Mouse (Mus musculus) limb, embryonic 12.5 days (tissue): ENCODE measurements around the gene Apon. TPM values are rescaled to one million over a fixed set of nuclear protein-coding genes. Genes with fewer than 3 reads are reported as not detected.
"Not testable (repeated sequence)": the region's sequence is repeated elsewhere in the genome, so short reads cannot be mapped to it uniquely, and the experiment has no call there.

ENCODE experiments used
- ATAC-seq: fragments of 200-750 bp; cut with Nextera tagmentation; 2 replicates; pipeline ENCODE4 v1.8.0; 2017; ENCODE audit warnings: low read depth, moderate TSS enrichment; ENCODE audit not compliant: insufficient number of reproducible peaks, insufficient read depth, low FRiP score, low TSS enrichment
- H3K27ac ChIP-seq: fragments of 300-500 bp; sonication (generic); 2 replicates; pipeline ENCODE4 v1.5.1; 2016; ENCODE audit warnings: mild to moderate bottlenecking, moderate library complexity
- H3K27me3 ChIP-seq: fragments of 300-500 bp; sonication (generic); 2 replicates; pipeline ENCODE4 v1.6.1; 2016; ENCODE audit warnings: mild to moderate bottlenecking, moderate library complexity
- H3K36me3 ChIP-seq: fragments of 300-500 bp; sonication (generic); 2 replicates; pipeline ENCODE4 v1.6.1; 2016; ENCODE audit warnings: mild to moderate bottlenecking, moderate library complexity
- H3K4me1 ChIP-seq: fragments of 300-500 bp; sonication (generic); replicated peaks from 2 replicates; pipeline ENCODE4 v1.6.1; 2016
- H3K4me2 ChIP-seq: fragments of 300-500 bp; sonication (generic); 2 replicates; pipeline ENCODE4 v1.6.1; 2016; ENCODE audit warnings: mild to moderate bottlenecking, moderate library complexity
- H3K4me3 ChIP-seq: fragments of 300-500 bp; sonication (generic); replicated peaks from 2 replicates; pipeline ENCODE4 v1.5.1; 2016; ENCODE audit warnings: mild to moderate bottlenecking
- H3K9ac ChIP-seq: fragments of 300-500 bp; sonication (generic); replicated peaks from 2 replicates; pipeline ENCODE4 v1.6.1; 2016; ENCODE audit warnings: mild to moderate bottlenecking, moderate library complexity
- H3K9me3 ChIP-seq: fragments of 300-500 bp; sonication (generic); 2 replicates; pipeline ENCODE4 v1.6.1; 2016; ENCODE audit warnings: mild to moderate bottlenecking, moderate library complexity
- WGBS: fragments of 180-500 bp; shearing (Covaris S2); methylation state at CpG from one replicate; pipeline ENCODE4 v1.1.7; 2016; 5-methylcytosine and 5-hydroxymethylcytosine counted together
- polyA plus RNA-seq: library from polyadenylated mRNA; unstranded; fragments of >200 nt; fragmentation: Nextera tagmentation; extraction: Ambion mirVana; gene quantifications from 2 replicates; pipeline ENCODE4 v1.2.1, GENCODE M21; 2016

Apon gene
- polyA plus RNA-seq, 1 experiment from 2014 or later, result 0.68 TPM

DNA sequence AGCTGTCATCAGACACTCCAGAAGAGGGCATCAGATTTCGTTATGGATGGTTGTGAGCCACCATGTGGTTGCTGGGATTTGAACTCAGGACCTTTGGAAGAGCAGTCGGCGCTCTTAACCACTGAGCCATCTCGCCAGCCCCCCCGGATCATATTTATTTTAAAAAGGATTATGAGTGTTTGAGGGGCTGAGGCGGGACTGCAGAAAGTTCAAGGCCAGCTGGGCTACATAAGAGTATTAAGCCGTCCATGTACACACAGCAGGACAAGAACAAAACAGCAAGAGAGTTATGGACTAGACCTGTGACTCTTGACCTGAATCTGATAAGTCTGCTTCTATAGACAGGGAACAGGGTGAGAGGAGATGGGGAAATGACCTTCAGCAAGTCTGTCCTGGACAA is 6.5 kb downstream of the Apon start:
- H3K4me2 ChIP-seq, H3K4me1 ChIP-seq, H3K9me3 ChIP-seq, H3K4me3 ChIP-seq, H3K27me3 ChIP-seq, H3K9ac ChIP-seq, ATAC-seq, H3K27ac ChIP-seq, H3K36me3 ChIP-seq: not testable (repeated sequence)
- WGBS, result 83% methylated on average over 7 of the region's 7 CpGs

DNA sequence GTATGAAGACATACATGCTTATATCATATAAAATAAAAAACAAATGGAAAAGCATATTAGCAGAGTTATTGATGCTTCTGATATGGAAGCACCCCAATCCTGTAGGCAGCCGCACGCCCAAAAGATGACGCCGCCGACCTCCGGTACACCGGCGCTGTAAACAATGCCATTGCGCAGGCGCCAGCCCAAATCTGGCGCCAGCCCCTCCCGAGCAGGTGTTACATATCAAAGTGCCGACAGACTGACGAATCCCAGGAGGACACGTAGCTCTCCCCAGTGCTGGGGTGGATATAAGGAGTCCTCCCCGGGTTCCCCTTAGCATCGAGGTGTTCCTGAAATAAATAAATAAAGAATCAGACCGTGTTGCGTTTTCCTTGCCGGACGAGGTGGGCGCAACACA is 8.4 kb downstream of the Apon start:
- Histone ChIP-seq H3K36me3 (no peaks in the 10 kb centered on the region), H3K4me2 (no peak overlapping the region), H3K4me1 (no peaks in the 10 kb centered on the region), H3K9me3 (no peaks in the 10 kb centered on the region), H3K27ac (no peak overlapping the region), H3K27me3 (no peaks in the 10 kb centered on the region), H3K4me3 (no peak overlapping the region), H3K9ac (no peak overlapping the region)
- no peak for ATAC-seq
- WGBS, result 81% methylated on average over 22 of the region's 22 CpGs

DNA sequence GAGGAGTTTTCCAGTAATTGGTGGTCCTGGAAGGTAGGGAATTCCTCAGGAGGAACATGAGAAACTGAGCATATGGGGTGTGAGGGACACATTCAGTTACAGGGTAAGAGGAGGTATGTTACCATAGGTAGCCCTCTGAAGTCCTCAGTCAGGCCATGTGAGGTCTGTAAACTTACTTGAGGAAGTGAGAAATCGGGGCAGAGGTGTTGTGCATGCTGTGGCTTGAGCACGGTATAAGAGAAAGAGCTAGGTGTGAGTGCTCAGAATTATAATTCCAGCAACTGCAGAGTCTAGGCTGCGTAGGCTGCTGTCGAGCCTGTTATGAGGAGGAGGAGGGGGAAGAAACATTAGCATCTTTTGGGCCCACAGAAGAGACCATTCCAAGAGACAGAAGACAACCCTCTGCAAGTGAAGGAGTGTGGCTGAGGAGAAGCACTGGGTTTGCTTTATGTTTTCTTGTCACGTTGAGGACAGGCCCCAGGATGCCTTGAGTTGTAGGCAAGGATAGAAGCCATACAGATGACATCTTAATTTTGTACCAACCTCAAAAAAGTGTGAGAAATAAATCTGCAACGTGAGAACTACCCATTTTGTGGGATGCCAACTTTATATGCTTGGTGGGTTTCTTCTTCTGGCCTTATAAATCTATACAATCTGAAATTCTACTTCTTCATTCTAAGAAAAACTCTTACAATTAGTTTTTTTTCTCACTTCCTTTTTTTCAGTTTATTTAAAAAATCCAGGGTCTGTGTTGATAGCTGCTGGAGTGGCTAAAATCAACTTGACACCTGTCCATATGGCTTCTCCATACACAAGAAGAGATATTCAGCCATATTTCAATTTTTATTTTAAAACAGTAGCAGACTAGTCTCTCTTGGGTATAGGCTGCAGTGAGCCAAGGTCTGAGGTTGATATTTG is 9.8 kb downstream of the Apon start:
- H3K9ac ChIP-seq, result no peak overlapping the region
- no peak overlapping the region for H3K4me3 ChIP-seq
- H3K4me1 ChIP-seq, result no peaks in the 10 kb centered on the region
- H3K27me3 ChIP-seq, result no peaks in the 10 kb centered on the region
- no peaks in the 10 kb centered on the region for H3K9me3 ChIP-seq
- WGBS, result 74% methylated on average over 6 of the region's 6 CpGs
- no peak overlapping the region for H3K27ac ChIP-seq
- no peaks in the 10 kb centered on the region for H3K36me3 ChIP-seq
- H3K4me2 ChIP-seq, result no peak overlapping the region
- no peak for ATAC-seq

DNA sequence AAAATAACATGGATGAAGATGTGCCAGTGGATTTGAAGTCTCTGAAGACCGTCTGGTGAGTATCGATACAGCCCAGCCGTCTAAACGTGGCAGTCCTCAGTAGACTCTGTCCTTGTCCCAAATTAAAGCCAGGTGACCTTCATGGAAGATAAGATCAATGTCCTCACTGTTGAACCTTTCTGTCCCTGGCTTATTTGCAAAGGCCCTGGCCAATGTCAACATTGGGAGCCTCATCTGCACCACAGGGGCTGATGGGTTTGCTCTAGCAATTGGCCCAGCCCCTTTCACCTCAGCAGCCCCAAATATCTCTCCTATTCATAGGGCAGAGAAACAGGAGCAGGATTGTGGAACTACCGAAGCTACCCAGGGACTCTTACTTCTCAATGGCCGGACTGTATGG is 14.5 kb downstream of the Apon start, which contains the start of gene Apof:
Apof (plus strand) TSS at position 301 of the 400 bp plus-strand sequence.
- Histone ChIP-seq H3K4me3 (no peak within 1 kb of the TSS), H3K9me3 (no peaks in the 10 kb centered on the region), H3K27me3 (no peaks in the 10 kb centered on the region), H3K4me1 (0 out of 2 replicates have a peak, but pooled peaks cover 3% of the 10 kb centered on the region), H3K36me3 (no peaks in the 10 kb centered on the region), H3K4me2 (no peak within 1 kb of the TSS), H3K9ac (no peak within 1 kb of the TSS), H3K27ac (no peak within 1 kb of the TSS)
- no peak for ATAC-seq
- 76% methylated on average over 6 of the region's 6 CpGs for WGBS

DNA sequence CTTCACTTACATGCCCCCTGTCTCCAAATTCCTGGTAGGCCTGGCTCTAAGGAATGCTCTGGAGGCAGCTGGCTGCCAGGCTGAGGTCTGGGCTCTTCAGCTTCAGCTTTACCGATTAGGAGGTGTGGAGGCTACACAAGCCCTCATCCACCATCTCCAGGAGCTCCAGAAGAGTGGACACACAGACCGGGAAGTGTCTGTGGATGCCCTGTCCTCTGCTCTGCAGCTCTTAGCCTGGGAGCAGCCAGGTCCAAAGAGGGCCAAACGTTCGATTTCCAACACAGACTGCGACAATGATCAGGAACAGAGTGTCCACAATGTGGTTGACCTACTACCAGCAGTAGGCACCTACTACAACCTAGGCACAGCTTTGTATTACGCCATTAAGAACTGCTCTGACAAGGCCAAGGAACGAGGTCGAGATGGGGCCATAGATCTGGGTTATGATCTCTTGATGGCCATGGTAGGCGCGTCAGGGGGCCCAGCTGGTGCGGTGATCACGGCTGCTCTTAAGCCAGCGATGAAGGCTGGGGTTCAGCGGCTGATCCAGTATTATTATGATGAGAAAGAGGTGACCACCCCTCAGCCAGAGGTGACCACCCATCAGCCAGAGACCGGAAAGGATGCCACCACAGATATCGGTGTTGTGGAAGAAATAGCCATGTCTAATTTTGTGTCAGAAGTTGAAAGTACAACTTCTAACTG is 15.5 kb downstream of the Apon start:
- Histone ChIP-seq H3K36me3 (no peaks in the 10 kb centered on the region), H3K4me2 (no peak overlapping the region), H3K27ac (no peak overlapping the region), H3K4me3 (peak overlapping the region; percentile 78; the same call in 1 of the 2 replicates), H3K9ac (no peak overlapping the region), H3K27me3 (no peaks in the 10 kb centered on the region), H3K9me3 (no peaks in the 10 kb centered on the region), H3K4me1 (0 out of 2 replicates have a peak, but pooled peaks cover 3% of the 10 kb centered on the region)
- WGBS, result 87% methylated on average over 16 of the region's 16 CpGs
- ATAC-seq, result no peak

DNA sequence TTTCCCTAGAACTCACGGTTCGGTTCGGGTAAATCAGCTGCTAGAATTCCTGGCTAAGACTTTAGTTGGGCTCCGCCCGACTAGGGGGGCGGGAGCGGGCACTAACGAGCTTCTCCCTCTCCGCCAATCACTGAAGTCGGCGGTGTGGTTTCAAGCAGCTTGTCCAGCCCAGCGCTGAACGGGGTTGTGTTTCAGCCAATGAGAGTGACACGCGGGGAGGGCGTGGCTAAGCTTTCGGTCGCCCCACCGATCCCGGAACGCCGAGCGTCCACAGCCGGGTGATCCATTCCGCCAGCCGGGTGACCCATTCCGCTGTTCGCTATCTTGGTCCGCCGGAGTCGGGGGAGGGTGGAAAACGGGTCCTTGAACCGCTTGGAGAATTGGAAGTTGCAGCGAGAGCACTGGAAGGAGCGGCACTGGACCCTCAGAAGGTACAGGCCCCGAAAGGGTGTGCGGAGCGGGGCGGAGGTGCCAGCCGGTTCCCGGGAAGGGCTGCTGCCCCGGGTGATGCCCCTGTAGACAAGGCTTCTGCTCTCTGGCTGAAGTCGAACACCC is 16.5 kb downstream of the Apon start, which contains the start of gene Stat2:
Stat2 (plus strand) TSS at position 273 of the 555 bp plus-strand sequence.
- peak; percentile 97 for ATAC-seq
- H3K4me2 ChIP-seq, result peak within 1 kb of the TSS; percentile 72
- peak within 1 kb of the TSS; percentile 64; the same call in 1 of the 2 replicates for H3K27ac ChIP-seq
- no peaks in the 10 kb centered on the region for H3K27me3 ChIP-seq
- H3K9me3 ChIP-seq, result no peaks in the 10 kb centered on the region
- 0 out of 2 replicates have a peak, but pooled peaks cover 3% of the 10 kb centered on the region for H3K4me1 ChIP-seq
- 1% methylated on average over 43 of the region's 43 CpGs for WGBS
- peak within 1 kb of the TSS; percentile 78 for H3K4me3 ChIP-seq
- peak within 1 kb of the TSS; percentile 77 for H3K9ac ChIP-seq
- H3K36me3 ChIP-seq, result no peaks in the 10 kb centered on the region

DNA sequence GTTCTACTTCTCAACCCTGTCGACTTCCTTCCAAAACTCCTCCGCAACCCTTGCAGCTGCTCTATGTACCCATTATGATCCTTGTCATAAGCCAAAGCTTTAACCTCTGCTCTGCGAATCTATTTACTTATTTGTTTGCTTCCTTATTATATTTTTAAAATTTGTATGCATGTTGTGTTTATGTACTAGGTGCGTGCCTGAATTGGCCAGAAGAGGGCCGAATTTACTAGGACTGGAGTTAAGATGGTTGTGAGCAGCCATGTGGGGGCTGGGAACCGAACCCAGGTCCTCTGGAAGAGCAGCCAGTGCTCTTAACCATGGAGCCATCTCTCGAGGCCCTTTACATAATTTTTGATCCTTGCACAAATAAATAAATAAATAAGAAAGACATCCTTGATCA is 17.0 kb downstream of the Apon start:
- peak overlapping the region; percentile 78 for H3K4me3 ChIP-seq
- H3K4me2 ChIP-seq, result peak overlapping the region; percentile 72
- peak overlapping the region; percentile 77 for H3K9ac ChIP-seq
- H3K27ac ChIP-seq, result peak overlapping the region; percentile 64; the same call in 1 of the 2 replicates
- WGBS, result 42% methylated on average over 7 of the region's 7 CpGs
- no peak for ATAC-seq
- H3K4me1 ChIP-seq, result 0 out of 2 replicates have a peak, but pooled peaks cover 3% of the 10 kb centered on the region
- H3K9me3 ChIP-seq, result no peaks in the 10 kb centered on the region
- H3K36me3 ChIP-seq, result no peaks in the 10 kb centered on the region
- H3K27me3 ChIP-seq, result no peaks in the 10 kb centered on the region

DNA sequence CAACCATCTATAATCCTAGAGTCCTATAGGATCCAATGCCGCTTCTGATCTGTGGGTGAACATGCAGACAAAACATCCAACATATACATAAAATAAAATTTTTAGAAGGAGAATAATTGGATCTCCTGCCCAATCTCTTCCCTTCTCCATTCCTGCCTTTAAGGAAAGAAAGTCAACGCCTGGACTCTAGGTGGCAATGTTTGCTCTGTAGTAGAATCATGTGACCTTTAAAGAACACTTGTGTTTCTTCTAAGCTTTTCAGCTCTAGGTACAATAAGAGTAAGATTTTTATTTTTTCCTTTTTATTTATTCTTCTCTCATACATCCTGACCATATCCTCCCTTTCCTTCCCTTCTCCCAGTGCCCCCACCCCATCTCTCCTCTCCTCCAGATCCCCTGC is 18.0 kb downstream of the Apon start:
- no peak for ATAC-seq
- H3K27me3 ChIP-seq, result no peaks in the 10 kb centered on the region
- no peak overlapping the region for H3K9ac ChIP-seq
- WGBS, result 63% methylated on average over 2 of the region's 2 CpGs
- no peak overlapping the region for H3K4me3 ChIP-seq
- no peak overlapping the region for H3K27ac ChIP-seq
- H3K4me2 ChIP-seq, result no peak overlapping the region
- H3K36me3 ChIP-seq, result peaks cover 5% of the 10 kb centered on the region; the same call in 1 of the 2 replicates
- no peaks in the 10 kb centered on the region for H3K9me3 ChIP-seq
- H3K4me1 ChIP-seq, result 0 out of 2 replicates have a peak, but pooled peaks cover 3% of the 10 kb centered on the region

DNA sequence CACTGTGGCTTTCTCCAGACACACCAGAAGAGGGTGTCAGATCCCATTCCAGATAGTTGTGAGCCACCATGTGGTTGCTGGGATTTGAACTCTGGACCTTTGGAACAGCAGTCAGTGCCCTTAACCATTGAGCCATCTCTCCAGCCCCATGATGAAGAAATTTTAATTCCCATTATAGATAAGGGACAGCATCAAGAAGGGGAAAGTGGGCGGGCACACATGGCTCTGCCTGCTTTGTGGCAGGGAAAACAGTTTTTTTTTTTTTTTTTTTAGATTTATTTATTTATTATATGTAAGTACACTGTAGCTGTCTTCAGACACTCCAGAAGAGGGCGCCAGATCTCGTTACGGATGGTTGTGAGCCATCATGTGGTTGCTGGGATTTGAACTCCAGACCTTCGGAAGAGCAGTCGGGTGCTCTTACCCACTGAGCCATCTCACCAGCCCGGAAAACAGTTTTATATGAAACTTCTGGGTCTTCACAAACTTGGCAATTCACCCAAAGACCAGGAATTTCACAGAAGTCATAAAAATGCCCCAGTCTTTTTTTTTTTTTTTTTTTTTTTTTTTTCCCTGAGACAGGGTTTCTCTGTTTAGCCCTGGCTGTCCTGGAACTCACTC is 19.0 kb downstream of the Apon start:
- not testable (repeated sequence) for H3K27ac ChIP-seq, H3K27me3 ChIP-seq, ATAC-seq, H3K4me2 ChIP-seq, H3K4me1 ChIP-seq, H3K9me3 ChIP-seq, H3K4me3 ChIP-seq, H3K9ac ChIP-seq
- 89% methylated on average over 4 of the region's 7 CpGs for WGBS
- peaks cover 11% of the 10 kb centered on the region for H3K36me3 ChIP-seq

DNA sequence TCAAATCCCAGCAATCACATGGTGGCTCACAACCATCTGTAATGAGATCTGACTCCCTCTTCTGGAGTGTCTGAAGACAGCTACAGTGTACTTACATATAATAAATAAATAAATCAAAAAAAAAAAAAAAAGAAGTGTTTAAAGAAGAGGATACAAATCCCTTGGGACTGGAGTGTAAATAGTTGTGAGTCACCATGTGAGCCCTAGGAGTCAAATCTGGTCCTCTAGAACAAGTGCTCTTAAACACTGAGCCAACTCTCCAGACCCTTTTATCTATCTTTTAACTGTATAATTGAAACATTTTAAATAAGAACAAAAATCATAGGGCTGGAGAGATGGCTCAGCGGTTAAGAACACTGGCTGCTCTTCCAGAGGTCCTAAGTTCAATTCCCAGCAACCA is 21.5 kb downstream of the Apon start:
- not testable (repeated sequence) for H3K27me3 ChIP-seq, H3K4me3 ChIP-seq, H3K9ac ChIP-seq, H3K4me2 ChIP-seq, ATAC-seq, H3K27ac ChIP-seq, H3K4me1 ChIP-seq, H3K9me3 ChIP-seq
- WGBS, result 93% methylated on average over 1 of the region's 1 CpGs
- peaks cover 25% of the 10 kb centered on the region for H3K36me3 ChIP-seq

DNA sequence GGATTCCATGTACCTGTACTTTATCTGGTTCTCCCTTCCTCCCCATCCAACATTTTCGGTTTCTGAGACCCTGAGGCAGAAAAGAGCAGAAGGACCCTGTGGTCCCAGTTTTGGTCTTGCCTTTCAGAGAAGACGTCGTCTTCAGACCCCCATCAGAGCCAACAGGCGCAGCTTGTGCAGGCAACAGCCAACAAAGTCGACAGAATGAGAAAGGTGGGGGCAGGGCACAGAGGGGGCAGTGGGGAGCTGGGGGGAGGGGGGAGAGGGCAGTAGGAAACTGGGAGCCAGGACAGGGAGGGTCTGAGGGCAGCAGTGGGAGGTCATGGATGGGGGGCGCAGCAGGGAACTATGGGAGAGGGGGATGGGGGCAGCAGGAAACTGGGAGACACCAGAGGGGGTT is 24.3 kb downstream of the Apon start:
- Histone ChIP-seq H3K4me1 (no peaks in the 10 kb centered on the region), H3K27me3 (no peaks in the 10 kb centered on the region), H3K27ac (no peak overlapping the region), H3K4me3 (no peak overlapping the region), H3K9me3 (no peaks in the 10 kb centered on the region), H3K36me3 (peaks cover 52% of the 10 kb centered on the region), H3K9ac (no peak overlapping the region), H3K4me2 (no peak overlapping the region)
- WGBS, result 53% methylated on average over 6 of the region's 6 CpGs
- no peak for ATAC-seq
